Mouse (Mus musculus) lung, embryonic 14.5 days (tissue): ENCODE measurements at regions not wholly inside any gene's neighbourhood (a gene's known extent, or its start where the extent isn't known, plus 50 kb on each side); places are given as distances from the start of the nearest gene placed in this dataset.

Experiments
- ATAC-seq: fragments of 200-750 bp; cut with Nextera tagmentation; 2 replicates; pipeline ENCODE4 v1.8.0; 2017; ENCODE audit warnings: mild to moderate bottlenecking, moderate TSS enrichment, moderate library complexity; ENCODE audit not compliant: insufficient read depth
- DNase-seq: peaks from one replicate; pipeline ENCODE4 v3.0.0-alpha.2; 2015
- H3K27ac ChIP-seq: fragments of 300-500 bp; sonication (generic); 2 replicates; pipeline ENCODE4 v1.5.1; 2014; ENCODE audit warnings: low read depth, mild to moderate bottlenecking, moderate library complexity
- H3K27me3 ChIP-seq: fragments of 300-500 bp; sonication (generic); 2 replicates; pipeline ENCODE4 v1.6.1; 2014; ENCODE audit warnings: low read length, control low read depth; ENCODE audit not compliant: insufficient read depth
- H3K36me3 ChIP-seq: fragments of 300-500 bp; sonication (generic); 2 replicates; pipeline ENCODE4 v1.6.1; 2014; ENCODE audit warnings: control low read depth; ENCODE audit not compliant: insufficient read depth
- H3K4me1 ChIP-seq: fragments of 300-500 bp; sonication (generic); 2 replicates; pipeline ENCODE4 v1.6.1; 2014; ENCODE audit warnings: antibody characterized with exemption, control low read depth; ENCODE audit not compliant: insufficient read depth
- H3K4me2 ChIP-seq: fragments of 300-500 bp; sonication (generic); 2 replicates; pipeline ENCODE4 v1.6.1; 2014; ENCODE audit warnings: mild to moderate bottlenecking
- H3K4me3 ChIP-seq: fragments of 300-500 bp; sonication (generic); 2 replicates; pipeline ENCODE4 v1.5.1; 2014; ENCODE audit warnings: low read depth, low read length
- H3K9ac ChIP-seq: fragments of 300-500 bp; sonication (generic); 2 replicates; pipeline ENCODE4 v1.6.1; 2014
- H3K9me3 ChIP-seq: fragments of 300-500 bp; sonication (generic); 2 replicates; pipeline ENCODE4 v1.6.1; 2016; ENCODE audit warnings: low read depth, low read length, control low read depth
- CTCF ChIP-seq: IDR thresholded peaks from 2 replicates; pipeline ENCODE4 v1.5.1; 2016; ENCODE audit warnings: antibody characterized with exemption, low read depth
- WGBS: fragments of 180-500 bp; shearing (Covaris S2); extraction: QIAGEN DNeasy Blood & Tissue Kit; methylation state at CpG from one replicate; pipeline ENCODE4 v1.1.7; 2014; 5-methylcytosine and 5-hydroxymethylcytosine counted together

GRCm38 (mm10) chr5:4697346-4698095 is 60.3 kb downstream of the Fzd1 start:
- 76% methylated on average over 4 of the region's 4 CpGs for WGBS
- ATAC-seq (no peak), DNase-seq (no peak)
- Histone ChIP-seq H3K27me3 (no peaks in the 10 kb centered on the region), H3K4me3 (no peak overlapping the region), H3K9me3 (no peaks in the 10 kb centered on the region), H3K27ac (no peak overlapping the region), H3K9ac (no peak overlapping the region), H3K36me3 (no peaks in the 10 kb centered on the region), H3K4me2 (no peak overlapping the region), H3K4me1 (no peaks in the 10 kb centered on the region)
- no peak for TF ChIP-seq CTCF

- Histone ChIP-seq H3K4me3 (no peak overlapping the region), H3K9ac (no peak overlapping the region), H3K4me2 (no peak overlapping the region), H3K27ac (no peak overlapping the region), H3K9me3 (no peaks in the 10 kb centered on the region), H3K4me1 (no peaks in the 10 kb centered on the region), H3K27me3 (no peaks in the 10 kb centered on the region), H3K36me3 (no peaks in the 10 kb centered on the region)
- DNase-seq (no peak), ATAC-seq (no peak)
- no peak for TF ChIP-seq CTCF
Observed at GRCm38 (mm10) chr5:4696701-4697100, 61.1 kb downstream of the Fzd1 start.

- DNase-seq (no peak), ATAC-seq (no peak)
- 32% methylated on average over 2 of the region's 2 CpGs for WGBS
- TF ChIP-seq CTCF, result no peak
- no peak overlapping the region for H3K9ac ChIP-seq
- H3K4me3 ChIP-seq, result no peak overlapping the region
- H3K27ac ChIP-seq, result no peak overlapping the region
- H3K4me2 ChIP-seq, result no peak overlapping the region
- no peaks in the 10 kb centered on the region for H3K36me3 ChIP-seq
- H3K27me3 ChIP-seq, result no peaks in the 10 kb centered on the region
- no peaks in the 10 kb centered on the region for H3K4me1 ChIP-seq
- H3K9me3 ChIP-seq, result no peaks in the 10 kb centered on the region
Observed at GRCm38 (mm10) chr5:4689130-4689529, 68.7 kb downstream of the Fzd1 start.

- DNase-seq (peak; percentile 31), ATAC-seq (no peak)
- no peaks in the 10 kb centered on the region for H3K36me3 ChIP-seq
- H3K27ac ChIP-seq, result no peak overlapping the region
- TF ChIP-seq CTCF, result no peak
- no peak overlapping the region for H3K4me2 ChIP-seq
- H3K4me1 ChIP-seq, result no peaks in the 10 kb centered on the region
- WGBS, result 72% methylated on average over 2 of the region's 2 CpGs
- H3K4me3 ChIP-seq, result no peak overlapping the region
- H3K27me3 ChIP-seq, result no peaks in the 10 kb centered on the region
- H3K9ac ChIP-seq, result no peak overlapping the region
- H3K9me3 ChIP-seq, result no peaks in the 10 kb centered on the region
Observed at GRCm38 (mm10) chr5:4675316-4675715, 82.5 kb downstream of the Fzd1 start.

GRCm38 (mm10) chr5:4666381-4666780 is 91.5 kb downstream of the Fzd1 start:
- Histone ChIP-seq H3K4me1 (peaks cover 5% of the 10 kb centered on the region; the same call in 1 of the 2 replicates), H3K4me3 (no peak overlapping the region)
- 70% methylated on average over 12 of the region's 12 CpGs for WGBS

GRCm38 (mm10) chr5:4665978-4666377 is 91.9 kb downstream of the Fzd1 start:
- no peak overlapping the region for H3K9ac ChIP-seq
- no peak for ATAC-seq
- H3K4me2 ChIP-seq, result no peak overlapping the region
- H3K27me3 ChIP-seq, result no peaks in the 10 kb centered on the region
- peaks cover 5% of the 10 kb centered on the region; the same call in 1 of the 2 replicates for H3K4me1 ChIP-seq
- WGBS, result 53% methylated on average over 9 of the region's 9 CpGs
- no peak for DNase-seq
- H3K27ac ChIP-seq, result no peak overlapping the region
- H3K36me3 ChIP-seq, result no peaks in the 10 kb centered on the region
- H3K9me3 ChIP-seq, result no peaks in the 10 kb centered on the region
- TF ChIP-seq CTCF, result no peak
- no peak overlapping the region for H3K4me3 ChIP-seq

More at GRCm38 (mm10) chr5:4666381-4666780, 91.5 kb downstream of the Fzd1 start:
- Histone ChIP-seq H3K9ac (no peak overlapping the region), H3K36me3 (no peaks in the 10 kb centered on the region), H3K27me3 (no peaks in the 10 kb centered on the region), H3K27ac (no peak overlapping the region), H3K4me2 (no peak overlapping the region), H3K9me3 (no peaks in the 10 kb centered on the region)
- no peak for TF ChIP-seq CTCF
- DNase-seq (no peak), ATAC-seq (no peak)

GRCm38 (mm10) chr5:4664918-4665317 is 92.9 kb downstream of the Fzd1 start:
- H3K36me3 ChIP-seq, result no peaks in the 10 kb centered on the region
- H3K4me2 ChIP-seq, result no peak overlapping the region
- H3K9ac ChIP-seq, result no peak overlapping the region
- ATAC-seq, result no peak
- no peak overlapping the region for H3K4me3 ChIP-seq
- no peak for TF ChIP-seq CTCF
- no peak overlapping the region for H3K27ac ChIP-seq
- no peaks in the 10 kb centered on the region for H3K9me3 ChIP-seq
- H3K27me3 ChIP-seq, result no peaks in the 10 kb centered on the region
- whole genome bisulfite sequencing, result 60% methylated on average over 4 of the region's 4 CpGs
- peaks cover 5% of the 10 kb centered on the region; the same call in 1 of the 2 replicates for H3K4me1 ChIP-seq
- no peak for DNase-seq
